Mouse (Mus musculus): Measurements from ENCODE around the gene Kcnma1.

- TF ChIP-seq MAFK (IDR thresholded peaks at IDR 0.05; ENCODE audit: insufficient read depth, low read depth, low read length) (no peak), ZNF384 (IDR thresholded peaks at IDR 0.05; ENCODE audit: low read depth, low read length) (no peak)
Measured at GRCm38 (mm10) chr14:23496801-23497200, 517.5 kb downstream of the Kcnma1 start.

Data from ES-E14 (cell line).